Mouse (Mus musculus) thymus, adult 2 months (tissue): ENCODE measurements around the gene Slc36a1.

Source experiments
- CTCF ChIP-seq: fragments of 200-500 bp; IDR thresholded peaks from 2 replicates; pipeline ENCODE4 v1.5.1; 2012; ENCODE audit warnings: mild to moderate bottlenecking, control low read depth, low read length, moderate library complexity, borderline replicate concordance; ENCODE audit not compliant: control insufficient read depth, poor library complexity, insufficient read depth; ENCODE audit errors: extremely low read depth
- POLR2A ChIP-seq: fragments of 200-500 bp; IDR thresholded peaks from 2 replicates; pipeline ENCODE4 v1.6.1; 2012; ENCODE audit warnings: mild to moderate bottlenecking, low read length, control low read depth, moderate library complexity; ENCODE audit not compliant: control insufficient read depth, poor library complexity, insufficient read depth; ENCODE audit errors: extremely low read depth

DNA sequence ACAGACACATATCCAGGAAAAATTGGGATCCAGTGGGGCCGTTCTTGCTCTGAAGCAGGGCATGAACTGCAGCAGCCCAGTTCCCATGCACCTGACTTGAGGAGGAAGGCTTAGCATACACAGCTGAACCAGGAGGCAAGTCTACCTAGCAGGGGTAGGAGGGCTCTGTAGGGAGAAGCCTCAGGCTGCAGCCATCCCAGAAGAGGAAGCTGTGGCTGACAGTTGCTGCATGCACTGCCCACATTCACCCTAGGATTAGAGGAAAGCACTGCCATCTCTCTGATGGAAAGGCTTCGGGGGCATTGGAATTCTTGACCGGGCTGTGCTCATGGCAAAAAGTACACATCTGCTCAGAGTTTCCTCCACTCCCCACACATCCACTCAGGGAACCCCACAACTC, 24.3 kb upstream of the Slc36a1 start:
- TF ChIP-seq POLR2A: no peak
- TF ChIP-seq CTCF: no peak
